Mouse (Mus musculus): ENCODE results near the gene Agap3.

DNA sequence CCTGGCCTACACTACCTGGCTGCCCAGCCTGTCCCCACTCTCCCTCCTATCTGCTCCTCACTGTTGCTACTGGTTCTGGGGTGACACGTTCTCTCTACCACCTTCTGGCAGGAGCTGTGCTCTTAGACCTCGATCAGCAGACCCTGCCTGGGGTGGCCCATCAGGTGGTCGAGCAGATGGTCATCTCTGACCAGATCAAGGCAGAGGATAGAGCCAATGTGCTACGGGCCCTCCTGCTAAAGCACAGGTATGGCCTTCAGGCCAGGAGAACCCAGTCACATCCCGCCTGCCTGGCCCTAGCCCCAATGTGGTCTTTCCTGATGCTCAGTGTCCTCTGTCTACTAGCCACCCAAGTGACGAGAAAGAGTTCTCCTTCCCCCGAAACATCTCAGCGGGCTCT is 18.0 kb upstream of the Agap3 start:
- TF ChIP-seq CTCF (IDR thresholded peaks at IDR 0.05; ENCODE audit: borderline replicate concordance, insufficient read depth, low read depth, low read length) (no peak), POLR2A (IDR thresholded peaks at IDR 0.05; ENCODE audit: borderline replicate concordance, insufficient read depth, low read length) (no peak)

Data from cerebellum, adult 2 months (tissue).